Mouse (Mus musculus) ES-E14 (cell line): Measurements from ENCODE around the gene Rbbp5.
A peak's percentile ranks its signal among the peaks of the same experiment; 100 is the strongest.

ENCODE experiments used
- HCFC1 ChIP-seq: IDR thresholded peaks from 2 replicates; pipeline ENCODE4 v1.6.1; 2012; ENCODE audit warnings: low read length, inconsistent platforms, borderline replicate concordance; ENCODE audit not compliant: insufficient read depth
- MAFK ChIP-seq: IDR thresholded peaks from 2 replicates; pipeline ENCODE4 v1.6.1; 2014; ENCODE audit warnings: mild to moderate bottlenecking, low read depth, low read length, inconsistent platforms; ENCODE audit not compliant: insufficient read depth
- ZC3H11A ChIP-seq: IDR thresholded peaks from 2 replicates; pipeline ENCODE4 v1.6.1; 2012; ENCODE audit warnings: low read depth, mild to moderate bottlenecking, inconsistent platforms, low read length, borderline replicate concordance
- ZNF384 ChIP-seq: IDR thresholded peaks from 2 replicates; pipeline ENCODE4 v1.6.1; 2012; ENCODE audit warnings: low read depth, low read length, inconsistent platforms

- no peak for TF ChIP-seq ZC3H11A
- TF ChIP-seq HCFC1: no peak
- TF ChIP-seq ZNF384: peak; percentile 99
- no peak for TF ChIP-seq MAFK
Measured at GRCm38 (mm10) chr1:132472537-132472936, 4.6 kb upstream of the Rbbp5 start.
